Mouse (Mus musculus) forebrain, postnatal 0 days (tissue): ENCODE measurements around the gene 4930467E23Rik. TPM values are rescaled to one million over a fixed set of nuclear protein-coding genes. Genes with fewer than 3 reads are reported as not detected.
A peak's percentile ranks its signal among the peaks of the same experiment; 100 is the strongest.
"Not testable (repeated sequence)": the region's sequence is repeated elsewhere in the genome, so short reads cannot be mapped to it uniquely, and the experiment has no call there.

Source experiments
- ATAC-seq: fragments of 200-750 bp; cut with Nextera tagmentation; 2 replicates; pipeline ENCODE4 v1.8.0; 2017; ENCODE audit warnings: mild to moderate bottlenecking, moderate library complexity
- DNase-seq: peaks from one replicate; pipeline ENCODE4 v3.0.0-alpha.2; 2015
- H3K27ac ChIP-seq: fragments of 300-500 bp; sonication (generic); 2 replicates; pipeline ENCODE4 v1.5.1; 2014; ENCODE audit warnings: low read depth, mild to moderate bottlenecking, antibody characterized with exemption, low read length, moderate library complexity, mixed read lengths
- H3K27me3 ChIP-seq: fragments of 300-500 bp; sonication (generic); 2 replicates; pipeline ENCODE4 v1.6.1; 2014; ENCODE audit warnings: mild to moderate bottlenecking, low read length, mixed read lengths; ENCODE audit not compliant: insufficient read depth
- H3K36me3 ChIP-seq: fragments of 300-500 bp; sonication (generic); 2 replicates; pipeline ENCODE4 v1.6.1; 2014; ENCODE audit warnings: mild to moderate bottlenecking, moderate library complexity; ENCODE audit not compliant: insufficient read depth
- H3K4me1 ChIP-seq: fragments of 300-500 bp; sonication (generic); 2 replicates; pipeline ENCODE4 v1.6.1; 2014; ENCODE audit warnings: antibody characterized with exemption; ENCODE audit not compliant: insufficient read depth
- H3K4me2 ChIP-seq: fragments of 300-500 bp; sonication (generic); 2 replicates; pipeline ENCODE4 v1.6.1; 2014; ENCODE audit warnings: low read depth, mild to moderate bottlenecking, moderate library complexity
- H3K4me3 ChIP-seq: fragments of 300-500 bp; sonication (generic); 2 replicates; pipeline ENCODE4 v1.5.1; 2014; ENCODE audit warnings: low read depth, low read length, mixed read lengths
- H3K9ac ChIP-seq: fragments of 300-500 bp; sonication (generic); 2 replicates; pipeline ENCODE4 v1.6.1; 2014; ENCODE audit warnings: mild to moderate bottlenecking
- H3K9me3 ChIP-seq: fragments of 300-500 bp; sonication (generic); 2 replicates; pipeline ENCODE4 v1.6.1; 2016; ENCODE audit warnings: low read length
- CTCF ChIP-seq: sonication (generic); IDR thresholded peaks from 2 replicates; pipeline ENCODE4 v1.5.1; 2016; ENCODE audit warnings: antibody characterized with exemption, control low read depth, low read depth
- WGBS: fragments of 180-500 bp; shearing (Covaris S2); extraction: QIAGEN DNeasy Blood & Tissue Kit; methylation state at CpG from one replicate; pipeline ENCODE4 v1.1.7; 2014; 5-methylcytosine and 5-hydroxymethylcytosine counted together
- polyA plus RNA-seq: library from polyadenylated mRNA; unstranded; fragments of >200 nt; fragmentation: Nextera tagmentation; extraction: Ambion mirVana; gene quantifications from 2 replicates; pipeline ENCODE4 v1.2.1, GENCODE M21; 2015
- total RNA-seq: library from RNA; depleted of rRNA; stranded (reverse); fragments of >200 nt; gene quantifications from 2 replicates; pipeline ENCODE4 v1.2.3, GENCODE M21; 2014; rRNA removed

4930467E23Rik gene
- total and polyA plus RNA-seq, 2 experiments from 2014 or later = not detected

- peak overlapping the region; percentile 51 for H3K4me3 ChIP-seq
- peak; percentile 100 for ATAC-seq
- H3K9ac ChIP-seq = peak overlapping the region; percentile 77
- TF ChIP-seq CTCF = peak; percentile 44; the same call in 1 of the 2 replicates
- peak; percentile 99 for DNase-seq
- 17% methylated on average over 65 of the region's 71 CpGs for WGBS
- H3K9me3 ChIP-seq, H3K4me1 ChIP-seq, H3K27me3 ChIP-seq, H3K36me3 ChIP-seq: not testable (repeated sequence)
- H3K4me2 ChIP-seq = peak overlapping the region; percentile 48
- peak overlapping the region; percentile 82 for H3K27ac ChIP-seq
Measured at GRCm38 (mm10) chr8:19784554-19785364, 55.4 kb downstream of the 4930467E23Rik start.

GRCm38 (mm10) chr8:19792696-19793095, 63.3 kb downstream of the 4930467E23Rik start:
- WGBS = 76% methylated on average over 7 of the region's 7 CpGs
- DNase-seq = not testable (repeated sequence)

More at GRCm38 (mm10) chr8:19792696-19793095, 63.3 kb downstream of the 4930467E23Rik start:
- not testable (repeated sequence) for H3K4me2 ChIP-seq, H3K4me3 ChIP-seq, ATAC-seq, H3K27ac ChIP-seq, H3K4me1 ChIP-seq, H3K36me3 ChIP-seq, H3K9ac ChIP-seq, H3K9me3 ChIP-seq, H3K27me3 ChIP-seq

Other genes with a start within 250 kb of the 4930467E23Rik start
- not detected in 2 replicates for gene Defb7, start 234.5 kb upstream of the 4930467E23Rik start, total RNA-seq
- gene Defb7, start 234.5 kb upstream of the 4930467E23Rik start, polyA plus RNA-seq = not detected in 2 replicates
- gene Gm31371, start 173.8 kb downstream of the 4930467E23Rik start, total RNA-seq = 0.10 TPM in 1 of 2 replicates, not detected in the other
- gene Gm31371, start 173.8 kb downstream of the 4930467E23Rik start, polyA plus RNA-seq = not detected in 2 replicates